Mouse (Mus musculus): ENCODE measurements around the gene Pla1a. TPM values are rescaled to one million over a fixed set of nuclear protein-coding genes. Genes with fewer than 3 reads are reported as not detected.

Pla1a gene
- polyA plus RNA-seq, 1 experiment, result not detected

- no peak overlapping the region for H3K4me3 ChIP-seq (ENCODE audit: insufficient read depth, low read length)
- peaks cover 4% of the 10 kb centered on the region; the same call in 1 of the 2 replicates for H3K4me1 ChIP-seq (ENCODE audit: control insufficient read depth, insufficient read depth, low read length)
- TF ChIP-seq CTCF (IDR thresholded peaks at IDR 0.05; ENCODE audit: low read depth, low read length) (no peak), POLR2A (IDR thresholded peaks at IDR 0.05; ENCODE audit: borderline replicate concordance, low read depth, low read length) (no peak)
- H3K27ac ChIP-seq (ENCODE audit: insufficient read depth, low read depth, low read length), result no peak overlapping the region
Measured at GRCm38 (mm10) chr16:38379493-38379892, 53.5 kb downstream of the Pla1a start.

- TF ChIP-seq POLR2A (IDR thresholded peaks at IDR 0.05; ENCODE audit: borderline replicate concordance, low read depth, low read length), result no peak
- TF ChIP-seq CTCF (IDR thresholded peaks at IDR 0.05; ENCODE audit: low read depth, low read length), result no peak
- H3K4me1 ChIP-seq (ENCODE audit: control insufficient read depth, insufficient read depth, low read length), result peaks cover 4% of the 10 kb centered on the region; the same call in 1 of the 2 replicates
- no peak overlapping the region for H3K27ac ChIP-seq (ENCODE audit: insufficient read depth, low read depth, low read length)
- H3K4me3 ChIP-seq (ENCODE audit: insufficient read depth, low read length), result no peak overlapping the region
Measured at GRCm38 (mm10) chr16:38379088-38379487, 53.9 kb downstream of the Pla1a start.

DNA sequence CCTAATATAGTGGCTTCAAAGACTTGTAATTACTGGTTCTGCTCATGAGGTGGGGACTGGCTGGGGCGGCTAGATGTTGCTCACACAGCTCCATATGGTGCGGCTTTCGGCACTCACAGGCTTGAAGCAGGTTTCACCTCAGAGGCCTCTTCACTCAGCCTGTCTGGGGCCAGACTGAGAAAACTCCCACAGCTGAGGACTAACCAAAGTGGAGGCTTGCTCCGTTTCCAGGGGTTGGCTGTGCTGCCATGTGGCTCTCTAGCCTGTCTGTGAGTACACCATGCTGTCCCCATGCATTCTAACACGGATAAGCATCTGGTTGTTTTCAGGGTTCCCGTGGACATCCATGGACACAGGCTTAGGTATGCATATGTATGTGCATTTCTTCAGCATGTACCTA, 54.4 kb downstream of the Pla1a start:
- H3K27ac ChIP-seq (ENCODE audit: insufficient read depth, low read depth, low read length), result no peak overlapping the region
- TF ChIP-seq POLR2A (IDR thresholded peaks at IDR 0.05; ENCODE audit: borderline replicate concordance, low read depth, low read length) (no peak), CTCF (IDR thresholded peaks at IDR 0.05; ENCODE audit: low read depth, low read length) (no peak)
- H3K4me3 ChIP-seq (ENCODE audit: insufficient read depth, low read length), result no peak overlapping the region
- peaks cover 4% of the 10 kb centered on the region; the same call in 1 of the 2 replicates for H3K4me1 ChIP-seq (ENCODE audit: control insufficient read depth, insufficient read depth, low read length)

- H3K4me3 ChIP-seq (ENCODE audit: insufficient read depth, low read length), result no peak overlapping the region
- TF ChIP-seq CTCF (IDR thresholded peaks at IDR 0.05; ENCODE audit: low read depth, low read length) (no peak), POLR2A (IDR thresholded peaks at IDR 0.05; ENCODE audit: borderline replicate concordance, low read depth, low read length) (no peak)
- no peak overlapping the region for H3K27ac ChIP-seq (ENCODE audit: insufficient read depth, low read depth, low read length)
- H3K4me1 ChIP-seq (ENCODE audit: control insufficient read depth, insufficient read depth, low read length), result peaks cover 4% of the 10 kb centered on the region; the same call in 1 of the 2 replicates
Measured at GRCm38 (mm10) chr16:38377546-38377945, 55.4 kb downstream of the Pla1a start.

DNA sequence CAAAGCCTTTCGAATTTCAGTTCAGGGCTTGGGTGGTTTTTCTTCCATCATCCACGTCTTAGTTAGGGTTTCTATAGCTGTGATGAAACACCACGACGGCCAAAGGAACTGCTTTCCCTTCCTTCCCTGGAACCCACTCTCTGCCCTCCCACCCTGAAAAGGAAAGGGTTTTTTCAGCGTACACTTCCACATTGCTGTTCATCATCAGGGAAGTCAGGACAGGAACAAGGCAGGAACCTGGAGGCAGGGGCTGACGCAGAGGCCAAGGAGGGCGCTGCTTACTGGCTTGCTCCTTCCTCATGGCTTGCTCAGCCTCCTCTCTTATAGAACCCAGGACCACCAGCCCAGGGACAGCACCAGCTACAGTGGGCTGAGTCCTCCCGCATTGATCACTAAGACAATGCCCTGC, 56.1 kb downstream of the Pla1a start:
- peaks cover 4% of the 10 kb centered on the region; the same call in 1 of the 2 replicates for H3K4me1 ChIP-seq (ENCODE audit: control insufficient read depth, insufficient read depth, low read length)
- TF ChIP-seq POLR2A (IDR thresholded peaks at IDR 0.05; ENCODE audit: borderline replicate concordance, low read depth, low read length), result no peak
- TF ChIP-seq CTCF (IDR thresholded peaks at IDR 0.05; ENCODE audit: low read depth, low read length), result no peak; the same call in 1 of the 2 replicates
- H3K27ac ChIP-seq (ENCODE audit: insufficient read depth, low read depth, low read length), result peak overlapping the region; percentile 61
- peak overlapping the region; percentile 64 for H3K4me3 ChIP-seq (ENCODE audit: insufficient read depth, low read length)

DNA sequence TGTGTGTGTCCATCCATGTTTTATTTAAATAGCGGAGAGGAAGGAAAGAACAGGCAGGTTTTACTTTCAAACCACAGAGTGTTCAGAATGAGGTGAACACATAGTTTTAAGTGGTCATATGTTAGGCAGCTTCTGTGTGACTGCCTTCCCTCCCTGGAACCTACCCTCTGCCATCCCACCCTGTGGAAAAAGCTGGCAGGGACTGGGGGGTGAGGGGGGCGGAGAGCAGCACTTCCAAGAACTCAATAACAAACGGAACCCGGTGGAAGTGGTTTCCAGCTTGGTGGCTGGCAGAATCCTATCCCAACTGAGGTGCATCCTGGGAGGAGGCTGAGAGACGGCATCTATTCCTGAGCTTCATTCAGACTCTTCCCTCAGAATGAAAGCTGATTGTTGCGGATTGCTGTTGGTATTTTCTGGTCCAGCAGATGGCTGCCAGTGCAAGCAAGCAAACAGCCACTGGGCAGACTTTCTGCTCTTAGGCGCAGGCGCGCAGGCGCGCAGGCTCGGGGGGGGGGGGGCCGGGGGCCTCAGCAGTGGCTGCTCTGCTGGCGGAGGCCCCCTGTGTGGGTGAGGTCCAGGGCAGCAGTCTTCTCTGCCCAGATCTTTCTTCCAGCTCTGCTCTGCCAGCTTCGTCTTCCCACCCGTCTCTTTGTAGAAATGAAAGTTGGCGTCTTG, 56.6 kb downstream of the Pla1a start:
- peak overlapping the region; percentile 64 for H3K4me3 ChIP-seq (ENCODE audit: insufficient read depth, low read length)
- peaks cover 4% of the 10 kb centered on the region; the same call in 1 of the 2 replicates for H3K4me1 ChIP-seq (ENCODE audit: control insufficient read depth, insufficient read depth, low read length)
- no peak for TF ChIP-seq CTCF (IDR thresholded peaks at IDR 0.05; ENCODE audit: low read depth, low read length)
- TF ChIP-seq POLR2A (IDR thresholded peaks at IDR 0.05; ENCODE audit: borderline replicate concordance, low read depth, low read length), result no peak
- H3K27ac ChIP-seq (ENCODE audit: insufficient read depth, low read depth, low read length), result peak overlapping the region; percentile 61

- no peak overlapping the region for H3K27ac ChIP-seq (ENCODE audit: insufficient read depth, low read depth, low read length)
- peaks cover 4% of the 10 kb centered on the region; the same call in 1 of the 2 replicates for H3K4me1 ChIP-seq (ENCODE audit: control insufficient read depth, insufficient read depth, low read length)
- no peak overlapping the region for H3K4me3 ChIP-seq (ENCODE audit: insufficient read depth, low read length)
- TF ChIP-seq CTCF (IDR thresholded peaks at IDR 0.05; ENCODE audit: low read depth, low read length) (no peak), POLR2A (IDR thresholded peaks at IDR 0.05; ENCODE audit: borderline replicate concordance, low read depth, low read length) (no peak)
Measured at GRCm38 (mm10) chr16:38375182-38375581, 57.8 kb downstream of the Pla1a start.

GRCm38 (mm10) chr16:38374379-38375140, 58.4 kb downstream of the Pla1a start:
- no peak overlapping the region for H3K4me3 ChIP-seq (ENCODE audit: insufficient read depth, low read length)
- H3K4me1 ChIP-seq (ENCODE audit: control insufficient read depth, insufficient read depth, low read length), result peaks cover 4% of the 10 kb centered on the region; the same call in 1 of the 2 replicates
- TF ChIP-seq CTCF (IDR thresholded peaks at IDR 0.05; ENCODE audit: low read depth, low read length), result no peak
- TF ChIP-seq POLR2A (IDR thresholded peaks at IDR 0.05; ENCODE audit: borderline replicate concordance, low read depth, low read length), result no peak

GRCm38 (mm10) chr16:38373941-38374340, 59.0 kb downstream of the Pla1a start:
- no peak overlapping the region for H3K27ac ChIP-seq (ENCODE audit: insufficient read depth, low read depth, low read length)
- no peak overlapping the region for H3K4me3 ChIP-seq (ENCODE audit: insufficient read depth, low read length)

More at GRCm38 (mm10) chr16:38374379-38375140, 58.4 kb downstream of the Pla1a start:
- no peak overlapping the region for H3K27ac ChIP-seq (ENCODE audit: insufficient read depth, low read depth, low read length)

DNA sequence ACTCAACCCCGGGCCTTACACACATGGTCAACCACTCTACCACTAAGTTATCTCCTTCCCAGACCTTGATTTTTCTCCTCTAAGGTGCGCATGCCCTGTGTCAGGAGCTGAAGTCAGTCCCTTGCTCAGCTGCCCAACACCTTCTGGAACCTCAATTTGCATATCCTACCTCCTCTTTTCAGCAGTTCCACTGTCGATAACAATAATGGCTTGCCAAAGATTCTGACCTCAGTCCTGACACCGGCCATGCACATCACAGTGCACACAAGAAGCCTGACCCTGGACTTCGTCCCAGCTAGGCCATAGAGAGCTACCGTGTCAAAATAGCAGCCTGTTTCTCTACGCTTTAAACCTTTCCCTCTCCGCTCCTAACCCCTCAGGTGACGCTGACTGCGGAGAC, 59.5 kb downstream of the Pla1a start:
- TF ChIP-seq POLR2A (IDR thresholded peaks at IDR 0.05; ENCODE audit: borderline replicate concordance, low read depth, low read length) (no peak), CTCF (IDR thresholded peaks at IDR 0.05; ENCODE audit: low read depth, low read length) (no peak)
- no peak overlapping the region for H3K27ac ChIP-seq (ENCODE audit: insufficient read depth, low read depth, low read length)
- H3K4me3 ChIP-seq (ENCODE audit: insufficient read depth, low read length), result no peak overlapping the region
- peaks cover 9% of the 10 kb centered on the region for H3K4me1 ChIP-seq (ENCODE audit: control insufficient read depth, insufficient read depth, low read length)

More at GRCm38 (mm10) chr16:38373941-38374340, 59.0 kb downstream of the Pla1a start:
- H3K4me1 ChIP-seq (ENCODE audit: control insufficient read depth, insufficient read depth, low read length), result peaks cover 6% of the 10 kb centered on the region; the same call in 1 of the 2 replicates
- TF ChIP-seq POLR2A (IDR thresholded peaks at IDR 0.05; ENCODE audit: borderline replicate concordance, low read depth, low read length) (no peak), CTCF (IDR thresholded peaks at IDR 0.05; ENCODE audit: low read depth, low read length) (no peak)

All from bone marrow macrophage, adult 2 months (primary cell).